Mouse (Mus musculus): ENCODE data around the gene Ctf1.
"Not testable (repeated sequence)": the region's sequence is repeated elsewhere in the genome, so short reads cannot be mapped to it uniquely, and the experiment has no call there.

Gene Ctf1

DNA sequence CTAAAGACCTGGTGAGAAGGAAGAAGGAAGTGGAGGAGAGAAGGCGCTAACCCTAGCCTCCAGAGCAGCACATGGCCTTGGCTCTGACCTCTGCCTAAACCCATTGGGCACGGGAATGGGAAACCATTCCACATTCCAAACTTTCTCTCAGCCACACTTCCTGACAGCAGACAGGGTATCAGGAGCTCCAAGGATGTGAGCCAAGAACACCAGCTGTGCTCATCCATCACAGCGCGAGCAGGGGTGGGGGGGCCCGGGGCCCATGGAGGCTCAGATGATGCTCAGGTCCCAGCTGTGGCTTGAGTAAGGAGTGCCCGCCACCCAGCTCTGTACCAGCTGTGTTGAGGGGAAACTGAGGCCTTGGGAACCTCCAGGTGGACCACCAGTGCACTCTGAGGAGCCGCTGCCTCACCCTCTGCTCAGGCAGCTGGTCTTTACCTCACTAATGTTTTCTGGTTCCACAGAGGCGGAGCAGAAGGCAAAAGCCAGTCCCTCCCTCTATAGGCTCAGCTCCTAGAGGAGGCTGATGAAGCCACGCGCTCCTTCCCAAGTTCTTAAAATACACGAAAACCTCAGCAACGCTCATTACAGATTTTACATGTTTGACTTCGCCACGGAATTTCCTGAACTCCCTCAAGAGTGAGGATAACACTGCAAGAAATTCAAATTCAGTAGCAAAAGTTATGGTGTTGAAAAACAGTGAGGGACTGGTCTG, 27.1 kb upstream of the Ctf1 start:
- H3K27me3 ChIP-seq (ENCODE audit: control insufficient read depth, insufficient read depth, low read length, poor library complexity, severe bottlenecking) = no peaks in the 10 kb centered on the region
- no peaks in the 10 kb centered on the region for H3K36me3 ChIP-seq (ENCODE audit: control insufficient read depth, insufficient read depth, low read length, poor library complexity, severe bottlenecking)
- DNase-seq (ENCODE audit: low read depth, low spot score) = no peak

DNA sequence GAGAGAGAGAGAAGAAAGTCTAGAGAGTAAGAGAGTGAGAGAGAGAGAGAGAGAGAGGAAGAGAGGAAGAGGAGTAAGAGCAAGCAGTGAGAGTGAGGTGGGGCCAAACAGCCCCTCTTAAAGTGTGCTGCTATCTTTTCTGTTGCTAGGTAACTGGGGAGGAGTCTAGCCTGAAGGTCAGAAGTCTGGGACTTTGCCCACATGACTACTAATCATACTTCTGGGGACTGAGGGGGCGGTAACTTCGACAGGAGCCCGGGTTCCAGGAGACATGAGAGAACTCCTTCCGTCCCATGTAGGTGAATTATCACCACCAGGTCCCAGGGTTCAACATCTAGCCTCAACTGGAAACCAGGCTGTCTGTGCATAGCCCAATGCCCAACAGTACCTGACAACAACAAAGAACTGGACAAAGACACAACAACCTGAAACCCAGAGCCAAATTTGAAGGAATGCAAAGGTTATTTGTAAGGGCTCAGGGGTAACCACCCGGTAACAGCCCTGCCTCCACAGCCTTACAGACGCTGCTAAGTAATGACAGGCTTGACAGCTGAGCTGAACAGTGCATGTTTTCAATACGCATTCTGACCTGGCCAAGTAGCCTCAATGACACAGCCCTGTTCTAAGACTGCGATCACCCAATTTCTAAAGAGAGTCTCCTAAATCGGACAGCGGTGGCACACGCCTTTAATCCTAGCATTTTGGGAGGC, 25.6 kb upstream of the Ctf1 start:
- Histone ChIP-seq H3K27me3 (ENCODE audit: control insufficient read depth, insufficient read depth, low read length, poor library complexity, severe bottlenecking) (no peaks in the 10 kb centered on the region), H3K36me3 (ENCODE audit: control insufficient read depth, insufficient read depth, low read length, poor library complexity, severe bottlenecking) (no peaks in the 10 kb centered on the region)
- no peak for DNase-seq (ENCODE audit: low read depth, low spot score)

DNA sequence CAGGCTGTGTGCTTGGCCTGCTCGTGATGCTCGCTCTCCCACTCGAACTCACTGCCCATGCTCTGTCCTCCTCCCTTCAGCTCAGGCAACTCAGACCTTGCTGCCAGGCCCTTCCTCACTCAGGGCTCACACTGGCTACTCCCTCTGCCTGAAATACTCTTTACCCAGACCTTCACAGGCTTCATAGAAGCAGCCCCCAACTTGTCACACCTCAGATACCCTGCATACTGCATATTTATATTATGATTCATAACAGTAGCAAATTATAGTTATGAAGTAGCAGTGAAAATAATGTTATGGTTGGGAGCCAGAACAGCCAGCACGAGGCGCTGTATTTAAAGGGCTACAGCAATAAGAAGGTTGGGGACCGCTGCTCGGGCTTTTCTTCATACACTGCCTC, 23.6 kb upstream of the Ctf1 start:
- H3K36me3 ChIP-seq (ENCODE audit: control insufficient read depth, insufficient read depth, low read length, poor library complexity, severe bottlenecking) = no peaks in the 10 kb centered on the region

DNA sequence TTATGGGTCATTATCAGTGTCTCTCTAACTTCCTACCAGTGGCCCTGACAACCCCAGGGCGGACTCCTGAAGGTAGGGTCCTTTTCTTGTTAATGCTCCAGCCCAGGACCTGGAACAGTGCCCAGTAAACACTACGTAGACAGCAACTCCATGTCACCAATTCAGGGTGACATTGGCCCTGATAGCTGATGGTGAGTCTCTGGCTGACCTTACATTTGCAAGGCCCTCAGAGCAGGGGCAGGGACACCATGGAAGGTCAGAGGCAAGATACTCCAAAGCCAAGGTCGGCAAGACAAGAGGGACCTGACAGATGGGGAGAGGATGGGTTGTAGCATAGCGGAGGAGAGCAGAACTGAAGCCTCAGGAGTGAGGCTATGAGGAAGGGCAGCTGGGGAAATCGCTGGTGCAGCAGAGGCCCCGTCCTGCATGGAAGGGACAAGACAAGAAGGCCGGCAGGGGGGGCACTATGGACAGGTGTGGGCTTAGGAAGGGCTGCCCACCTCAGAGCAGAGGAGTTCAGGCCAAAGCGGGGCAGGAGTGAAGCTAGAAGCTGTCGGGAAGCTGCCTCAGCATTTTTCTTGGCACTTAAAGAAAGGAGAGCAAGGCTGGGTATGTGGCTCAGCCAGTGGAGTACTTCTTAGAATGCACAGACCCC, 22.8 kb upstream of the Ctf1 start:
- DNase-seq (ENCODE audit: low read depth, low spot score) = no peak
- no peaks in the 10 kb centered on the region for H3K27me3 ChIP-seq (ENCODE audit: control insufficient read depth, insufficient read depth, low read length, poor library complexity, severe bottlenecking)

More for the DNA sequence above, 23.6 kb upstream of the Ctf1 start:
- DNase-seq (ENCODE audit: low read depth, low spot score) = no peak
- no peaks in the 10 kb centered on the region for H3K27me3 ChIP-seq (ENCODE audit: control insufficient read depth, insufficient read depth, low read length, poor library complexity, severe bottlenecking)

DNA sequence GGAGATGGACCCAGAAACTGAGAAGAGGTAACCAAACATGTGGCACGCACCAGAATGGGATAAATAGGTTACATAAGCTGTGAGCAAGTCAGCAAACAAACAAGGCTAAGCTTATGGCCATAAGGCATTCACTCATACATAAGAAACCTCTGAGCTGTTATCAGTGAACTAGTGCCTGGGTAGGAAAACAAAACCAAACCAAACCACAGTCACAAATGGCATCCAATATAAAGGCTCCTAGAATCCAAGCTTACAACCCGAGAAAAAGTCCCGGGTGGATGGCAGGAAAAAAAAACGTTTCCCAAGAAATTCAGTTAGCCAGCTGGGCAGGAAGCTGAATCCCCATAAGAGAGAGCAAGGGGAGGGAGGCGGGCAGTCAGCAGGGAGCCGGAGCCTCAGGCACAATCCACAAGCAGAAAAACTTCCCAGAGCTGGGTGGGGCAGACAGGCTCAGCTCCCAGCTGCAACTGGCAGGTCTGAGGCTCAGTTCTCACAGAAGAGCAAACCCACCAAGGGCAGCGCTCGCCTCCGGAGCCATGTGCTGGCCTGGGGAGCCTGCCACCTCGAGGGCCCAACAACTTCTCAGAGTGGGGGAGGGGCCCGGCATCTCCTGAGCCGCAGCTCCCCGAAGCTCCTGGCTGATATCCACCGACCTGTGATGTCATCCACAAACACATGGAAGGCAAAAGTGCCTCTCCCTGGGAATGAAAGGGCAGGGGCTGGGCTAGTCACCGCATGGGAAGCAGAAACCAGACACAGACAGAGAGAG, 21.1 kb upstream of the Ctf1 start:
- H3K36me3 ChIP-seq (ENCODE audit: control insufficient read depth, insufficient read depth, low read length, poor library complexity, severe bottlenecking) = no peaks in the 10 kb centered on the region
- no peak for DNase-seq (ENCODE audit: low read depth, low spot score)
- no peaks in the 10 kb centered on the region for H3K27me3 ChIP-seq (ENCODE audit: control insufficient read depth, insufficient read depth, low read length, poor library complexity, severe bottlenecking)

More for the DNA sequence above, 22.8 kb upstream of the Ctf1 start:
- no peaks in the 10 kb centered on the region for H3K36me3 ChIP-seq (ENCODE audit: control insufficient read depth, insufficient read depth, low read length, poor library complexity, severe bottlenecking)

DNA sequence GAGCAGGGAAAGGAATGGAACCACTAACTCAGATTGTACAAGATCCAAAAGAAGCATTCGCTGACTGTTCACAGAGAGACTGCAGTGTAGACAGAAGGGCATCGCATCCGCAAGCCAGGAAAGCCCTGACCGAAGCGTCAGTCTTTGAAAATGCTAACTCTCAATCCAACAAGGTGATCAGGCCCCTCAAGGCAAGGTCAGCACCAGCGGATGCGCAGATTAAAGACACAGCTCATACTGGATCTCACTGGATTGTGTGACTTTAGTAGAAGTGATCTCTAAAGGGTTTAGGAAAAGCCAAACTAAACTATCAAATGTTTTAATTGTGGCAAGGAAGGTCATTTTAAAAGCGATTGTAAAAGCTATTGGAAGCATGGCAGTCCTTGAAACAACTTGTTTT, 19.2 kb upstream of the Ctf1 start:
- DNase-seq (ENCODE audit: low read depth, low spot score) = no peak
- Histone ChIP-seq H3K27me3 (ENCODE audit: control insufficient read depth, insufficient read depth, low read length, poor library complexity, severe bottlenecking) (no peaks in the 10 kb centered on the region), H3K36me3 (ENCODE audit: control insufficient read depth, insufficient read depth, low read length, poor library complexity, severe bottlenecking) (no peaks in the 10 kb centered on the region)

DNA sequence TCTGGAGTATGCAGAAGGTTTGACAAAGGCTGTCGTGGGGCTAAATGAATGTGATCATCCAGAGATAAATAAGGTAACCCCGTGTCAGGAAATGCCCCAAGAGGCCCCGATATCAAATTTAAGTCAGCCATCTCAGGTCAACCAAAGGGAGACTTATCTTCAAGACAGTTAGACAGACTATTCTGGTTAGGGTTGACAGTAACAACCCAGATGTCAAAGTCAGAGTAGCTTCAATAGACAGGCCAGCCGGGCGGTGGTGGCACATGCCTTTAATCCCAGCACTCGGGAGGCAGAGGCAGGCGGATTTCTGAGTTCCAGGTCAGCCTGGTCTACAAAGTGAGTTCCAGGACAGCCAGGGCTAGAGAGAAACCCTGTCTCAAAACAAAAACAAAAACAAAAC, 18.8 kb upstream of the Ctf1 start:
- not testable (repeated sequence) for H3K36me3 ChIP-seq (ENCODE audit: control insufficient read depth, insufficient read depth, low read length, poor library complexity, severe bottlenecking); DNase-seq (ENCODE audit: low read depth, low spot score); H3K27me3 ChIP-seq (ENCODE audit: control insufficient read depth, insufficient read depth, low read length, poor library complexity, severe bottlenecking)

DNA sequence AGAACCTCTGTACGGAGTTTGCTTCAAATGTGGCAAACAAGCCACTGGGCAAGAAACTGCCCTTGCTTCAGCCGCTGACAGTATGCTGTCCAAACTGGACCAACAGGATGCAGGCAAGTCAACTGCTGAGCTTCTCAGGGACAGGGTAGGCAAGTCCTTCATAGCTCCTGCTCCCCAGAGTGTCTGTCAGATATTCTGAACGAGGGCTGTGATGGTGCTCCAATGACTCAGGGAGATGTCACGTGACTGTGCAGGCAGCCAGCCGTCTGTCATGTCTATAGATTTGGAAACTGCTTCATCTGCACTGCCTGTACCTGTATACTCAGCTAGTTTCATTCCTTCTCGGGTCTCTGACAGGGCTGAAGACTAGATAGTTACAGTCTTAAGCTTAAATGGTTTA, 13.6 kb upstream of the Ctf1 start:
- DNase-seq (ENCODE audit: low read depth, low spot score) = no peak
- no peaks in the 10 kb centered on the region for H3K36me3 ChIP-seq (ENCODE audit: control insufficient read depth, insufficient read depth, low read length, poor library complexity, severe bottlenecking)
- H3K27me3 ChIP-seq (ENCODE audit: control insufficient read depth, insufficient read depth, low read length, poor library complexity, severe bottlenecking) = no peaks in the 10 kb centered on the region

DNA sequence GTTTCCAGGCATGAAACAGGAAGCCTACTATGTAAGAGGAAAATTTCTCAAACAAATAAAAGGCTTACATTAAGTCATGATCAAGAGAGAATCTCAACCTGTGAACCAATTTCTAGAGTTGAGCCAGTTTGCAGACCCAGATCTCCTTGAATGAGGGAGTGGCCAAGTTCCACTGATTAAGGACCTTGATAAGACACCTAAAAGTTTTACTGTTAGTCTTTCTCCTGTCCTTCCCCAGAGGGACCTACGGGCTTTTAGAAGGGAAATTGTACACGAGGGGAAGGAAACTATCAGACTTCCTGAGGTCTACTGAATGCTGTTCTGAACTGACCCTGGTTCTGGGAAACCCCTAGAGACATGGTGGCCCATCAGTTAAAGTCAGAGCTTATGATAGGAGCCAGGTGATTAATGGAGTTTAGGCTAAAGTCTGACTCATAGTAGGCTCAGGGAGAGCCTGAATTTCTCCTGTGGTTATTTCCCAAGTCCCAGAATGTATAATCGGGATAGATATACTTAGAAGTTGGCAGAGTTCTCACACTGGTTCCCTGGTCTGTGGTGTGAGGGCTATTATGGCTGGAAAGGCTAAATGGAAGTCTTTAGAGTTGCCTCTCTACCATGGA, 11.7 kb upstream of the Ctf1 start:
- no peak for DNase-seq (ENCODE audit: low read depth, low spot score)
- no peaks in the 10 kb centered on the region; the same call in 1 of the 2 replicates for H3K36me3 ChIP-seq (ENCODE audit: control insufficient read depth, insufficient read depth, low read length, poor library complexity, severe bottlenecking)
- no peaks in the 10 kb centered on the region for H3K27me3 ChIP-seq (ENCODE audit: control insufficient read depth, insufficient read depth, low read length, poor library complexity, severe bottlenecking)

DNA sequence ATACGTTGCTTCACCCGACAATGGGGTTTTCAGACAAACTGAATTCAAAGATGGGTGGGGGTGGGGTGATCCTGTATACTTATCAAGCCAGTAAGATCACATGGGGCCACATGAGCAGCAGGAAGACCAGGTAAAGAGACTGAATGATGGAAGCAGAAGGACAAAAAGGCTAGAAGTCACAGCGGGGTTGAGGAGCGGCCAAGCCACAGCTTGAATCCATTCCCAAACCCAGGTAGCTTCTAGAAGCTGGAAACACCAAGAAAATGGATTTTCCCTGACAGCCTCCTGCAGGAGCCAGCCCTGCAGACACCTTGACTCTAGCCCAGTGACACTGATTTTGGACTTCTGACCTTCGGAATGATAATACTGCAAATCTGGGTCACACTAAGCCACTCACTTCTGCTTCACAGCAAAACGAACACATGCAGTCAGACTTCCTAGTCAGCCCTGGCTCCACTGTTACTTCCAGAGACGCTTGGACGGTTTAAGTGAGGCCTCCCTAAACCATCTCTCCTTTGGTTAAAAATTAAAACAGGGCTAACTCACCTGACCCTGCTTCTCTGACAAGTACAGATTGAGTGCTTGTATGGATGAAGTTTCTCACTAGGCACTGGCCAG, 8.9 kb upstream of the Ctf1 start:
- DNase-seq (ENCODE audit: low read depth, low spot score) = no peak
- Histone ChIP-seq H3K27me3 (ENCODE audit: control insufficient read depth, insufficient read depth, low read length, poor library complexity, severe bottlenecking) (no peaks in the 10 kb centered on the region), H3K36me3 (ENCODE audit: control insufficient read depth, insufficient read depth, low read length, poor library complexity, severe bottlenecking) (peaks cover 3% of the 10 kb centered on the region; the same call in 1 of the 2 replicates)

DNA sequence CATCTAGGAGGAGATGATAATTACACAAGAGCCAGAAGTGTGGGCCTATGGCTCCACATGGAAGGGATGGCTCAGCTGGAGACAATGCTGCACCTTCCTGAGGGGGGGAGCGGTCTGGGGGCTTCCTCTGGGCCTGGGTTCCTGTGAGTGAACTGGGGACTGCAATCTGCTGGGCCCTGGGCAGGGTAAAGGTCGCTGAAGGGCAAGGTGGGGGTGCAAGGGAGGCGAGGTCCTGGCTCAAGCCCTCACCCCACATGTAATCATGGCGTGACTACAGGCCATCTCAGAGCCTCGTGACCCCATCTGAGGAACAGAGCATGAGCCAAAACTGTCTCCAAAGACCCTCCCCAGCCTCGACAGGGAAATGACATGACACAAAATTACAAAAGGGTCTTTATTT, 7.9 kb upstream of the Ctf1 start:
- Histone ChIP-seq H3K27me3 (ENCODE audit: control insufficient read depth, insufficient read depth, low read length, poor library complexity, severe bottlenecking) (no peaks in the 10 kb centered on the region; the same call in 1 of the 2 replicates), H3K36me3 (ENCODE audit: control insufficient read depth, insufficient read depth, low read length, poor library complexity, severe bottlenecking) (peaks cover 3% of the 10 kb centered on the region; the same call in 1 of the 2 replicates)
- no peak for DNase-seq (ENCODE audit: low read depth, low spot score)

DNA sequence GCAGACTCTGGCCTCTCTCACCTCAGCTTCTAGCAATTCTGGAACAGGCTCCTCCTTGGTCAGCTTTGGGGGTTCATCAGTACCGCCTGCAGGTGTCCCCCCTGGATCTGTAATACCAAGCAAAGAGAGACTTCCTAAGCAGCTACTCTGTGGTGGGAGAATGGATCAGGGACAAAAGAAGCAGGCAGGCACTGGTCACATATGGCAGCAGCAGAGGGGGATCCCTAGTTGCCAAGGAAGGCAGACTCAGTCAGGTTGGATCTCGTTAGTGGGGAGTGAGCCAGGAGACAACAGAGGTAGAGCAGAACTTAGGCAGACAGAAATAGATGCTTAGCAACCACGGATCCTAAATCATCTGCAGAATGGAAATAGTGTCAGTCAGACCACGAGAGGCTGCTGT, 6.8 kb upstream of the Ctf1 start:
- Histone ChIP-seq H3K27me3 (ENCODE audit: control insufficient read depth, insufficient read depth, low read length, poor library complexity, severe bottlenecking) (no peaks in the 10 kb centered on the region; the same call in 1 of the 2 replicates), H3K36me3 (ENCODE audit: control insufficient read depth, insufficient read depth, low read length, poor library complexity, severe bottlenecking) (peaks cover 3% of the 10 kb centered on the region; the same call in 1 of the 2 replicates)
- no peak for DNase-seq (ENCODE audit: low read depth, low spot score)

DNA sequence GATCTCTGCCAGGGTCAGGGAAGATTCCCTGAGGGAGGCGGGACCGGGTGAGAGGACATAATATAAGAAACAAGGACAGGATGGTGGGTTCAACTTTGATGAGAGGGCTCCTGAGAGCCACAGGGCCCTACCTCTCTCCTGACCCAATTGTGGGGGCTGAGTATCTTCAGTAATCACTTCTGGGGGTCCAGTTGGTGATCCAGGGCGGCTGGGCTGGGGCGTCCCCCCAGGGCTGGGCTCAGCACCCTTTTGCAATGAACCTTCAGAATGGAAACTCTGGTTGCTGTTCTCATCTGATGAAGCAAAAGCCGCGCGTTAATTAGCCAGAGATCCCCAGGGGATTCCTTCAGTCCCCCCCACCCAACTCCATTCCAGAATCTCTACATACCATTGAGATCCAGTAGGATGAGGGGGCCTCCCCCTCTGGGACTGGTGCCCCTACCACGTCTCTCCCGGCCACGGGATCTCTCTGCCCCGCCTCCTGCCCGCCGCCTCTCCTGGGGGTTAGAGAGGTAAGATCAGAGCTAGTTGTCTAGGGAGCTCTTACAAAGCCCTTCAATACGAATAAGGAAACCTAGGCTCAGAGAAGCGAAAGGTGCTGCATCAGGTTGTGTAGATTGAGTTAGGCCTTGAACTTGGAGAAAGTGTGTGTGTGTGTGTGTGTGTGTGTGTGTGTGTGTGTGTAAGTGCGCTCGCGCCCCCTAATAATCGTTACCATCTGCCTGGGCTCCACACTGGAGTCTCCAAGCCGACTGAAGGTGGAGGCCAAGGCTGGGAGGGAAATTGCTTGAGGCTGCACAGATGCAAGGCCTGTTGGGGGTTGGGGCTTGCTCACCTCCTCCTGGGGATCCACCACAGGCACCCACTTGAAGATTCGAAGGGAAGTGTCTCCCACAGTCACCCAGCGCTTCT, 5.2 kb upstream of the Ctf1 start:
- Histone ChIP-seq H3K27me3 (ENCODE audit: control insufficient read depth, insufficient read depth, low read length, poor library complexity, severe bottlenecking) (no peaks in the 10 kb centered on the region; the same call in 1 of the 2 replicates), H3K36me3 (ENCODE audit: control insufficient read depth, insufficient read depth, low read length, poor library complexity, severe bottlenecking) (peaks cover 3% of the 10 kb centered on the region; the same call in 1 of the 2 replicates)
- DNase-seq (ENCODE audit: low read depth, low spot score) = peak; percentile 7

Data from splenic B cell, adult 2 months (primary cell).